Mouse (Mus musculus): Measurements from ENCODE around the gene Tesk1. TPM values are rescaled to one million over a fixed set of nuclear protein-coding genes. Genes with fewer than 3 reads are reported as not detected.

Gene Tesk1
- total and polyA plus RNA-seq, 2 experiments = 3.0 to 28.3 TPM

GRCm38 (mm10) chr4:43476604-43477003, 34.9 kb downstream of the Tesk1 start:
- no peak for DNase-seq (ENCODE audit: extremely low read depth, low read depth, low spot score)
- H3K36me3 ChIP-seq (ENCODE audit: control insufficient read depth, insufficient read depth, low read length) = no peaks in the 10 kb centered on the region
- 92% methylated on average over 6 of the region's 6 CpGs for WGBS
- H3K4me1 ChIP-seq (ENCODE audit: control insufficient read depth, insufficient read depth, low read length) = peaks cover 3% of the 10 kb centered on the region; the same call in 1 of the 2 replicates
- H3K27ac ChIP-seq (replicated peaks; ENCODE audit: insufficient read depth, low read depth, low read length) = no peak overlapping the region
- TF ChIP-seq POLR2A (IDR thresholded peaks at IDR 0.05; ENCODE audit: extremely low read depth, insufficient read depth, low read length) (no peak), CTCF (IDR thresholded peaks at IDR 0.05; ENCODE audit: low read depth, low read length) (peak; percentile 26; the same call in 1 of the 2 replicates)
- H3K79me2 ChIP-seq (ENCODE audit: control insufficient read depth, insufficient read depth, low read length) = no peaks in the 10 kb centered on the region
- no peak overlapping the region for H3K9ac ChIP-seq (ENCODE audit: low read depth, low read length)
- no peak overlapping the region for H3K4me3 ChIP-seq (ENCODE audit: insufficient read depth, low read depth, low read length)
- H3K27me3 ChIP-seq (ENCODE audit: control insufficient read depth, insufficient read depth, low read length) = no peaks in the 10 kb centered on the region

GRCm38 (mm10) chr4:43477857-43478533, 36.3 kb downstream of the Tesk1 start:
- Histone ChIP-seq H3K4me3 (ENCODE audit: insufficient read depth, low read depth, low read length) (peak overlapping the region; percentile 37), H3K27ac (replicated peaks; ENCODE audit: insufficient read depth, low read depth, low read length) (0 out of 2 replicates have a peak overlapping the region, but pooled peaks have one; percentile 2), H3K4me1 (ENCODE audit: control insufficient read depth, insufficient read depth, low read length) (peaks cover 3% of the 10 kb centered on the region; the same call in 1 of the 2 replicates), H3K36me3 (ENCODE audit: control insufficient read depth, insufficient read depth, low read length) (no peaks in the 10 kb centered on the region), H3K9ac (ENCODE audit: low read depth, low read length) (peak overlapping the region; percentile 35), H3K79me2 (ENCODE audit: control insufficient read depth, insufficient read depth, low read length) (no peaks in the 10 kb centered on the region), H3K27me3 (ENCODE audit: control insufficient read depth, insufficient read depth, low read length) (no peaks in the 10 kb centered on the region)
- 14% methylated on average over 11 of the region's 11 CpGs for WGBS
- TF ChIP-seq POLR2A (IDR thresholded peaks at IDR 0.05; ENCODE audit: extremely low read depth, insufficient read depth, low read length) = no peak
- peak; percentile 69 for TF ChIP-seq CTCF (IDR thresholded peaks at IDR 0.05; ENCODE audit: low read depth, low read length)
- DNase-seq (ENCODE audit: extremely low read depth, low read depth, low spot score) = peak; percentile 79

GRCm38 (mm10) chr4:43478534-43478858, 36.8 kb downstream of the Tesk1 start:
- Histone ChIP-seq H3K36me3 (ENCODE audit: control insufficient read depth, insufficient read depth, low read length) (no peaks in the 10 kb centered on the region), H3K4me3 (ENCODE audit: insufficient read depth, low read depth, low read length) (peak overlapping the region; percentile 37), H3K27ac (replicated peaks; ENCODE audit: insufficient read depth, low read depth, low read length) (0 out of 2 replicates have a peak overlapping the region, but pooled peaks have one; percentile 2), H3K27me3 (ENCODE audit: control insufficient read depth, insufficient read depth, low read length) (no peaks in the 10 kb centered on the region), H3K4me1 (ENCODE audit: control insufficient read depth, insufficient read depth, low read length) (peaks cover 3% of the 10 kb centered on the region; the same call in 1 of the 2 replicates), H3K79me2 (ENCODE audit: control insufficient read depth, insufficient read depth, low read length) (no peaks in the 10 kb centered on the region), H3K9ac (ENCODE audit: low read depth, low read length) (peak overlapping the region; percentile 35)
- no peak for DNase-seq (ENCODE audit: extremely low read depth, low read depth, low spot score)
- no peak for TF ChIP-seq CTCF (IDR thresholded peaks at IDR 0.05; ENCODE audit: low read depth, low read length)
- no peak for TF ChIP-seq POLR2A (IDR thresholded peaks at IDR 0.05; ENCODE audit: extremely low read depth, insufficient read depth, low read length)
- whole genome bisulfite sequencing = 37% methylated on average over 8 of the region's 8 CpGs

GRCm38 (mm10) chr4:43478906-43479832, 37.4 kb downstream of the Tesk1 start:
- Histone ChIP-seq H3K4me3 (ENCODE audit: insufficient read depth, low read depth, low read length) (no peak overlapping the region), H3K27ac (replicated peaks; ENCODE audit: insufficient read depth, low read depth, low read length) (no peak overlapping the region), H3K36me3 (ENCODE audit: control insufficient read depth, insufficient read depth, low read length) (no peaks in the 10 kb centered on the region), H3K9ac (ENCODE audit: low read depth, low read length) (no peak overlapping the region; the same call in 1 of the 2 replicates), H3K4me1 (ENCODE audit: control insufficient read depth, insufficient read depth, low read length) (peaks cover 3% of the 10 kb centered on the region; the same call in 1 of the 2 replicates), H3K79me2 (ENCODE audit: control insufficient read depth, insufficient read depth, low read length) (no peaks in the 10 kb centered on the region), H3K27me3 (ENCODE audit: control insufficient read depth, insufficient read depth, low read length) (no peaks in the 10 kb centered on the region)
- TF ChIP-seq POLR2A (IDR thresholded peaks at IDR 0.05; ENCODE audit: extremely low read depth, insufficient read depth, low read length) (no peak), CTCF (IDR thresholded peaks at IDR 0.05; ENCODE audit: low read depth, low read length) (peak; percentile 39)
- WGBS = 62% methylated on average over 24 of the region's 24 CpGs
- DNase-seq (ENCODE audit: extremely low read depth, low read depth, low spot score) = no peak

- Histone ChIP-seq H3K4me3 (ENCODE audit: insufficient read depth, low read depth, low read length) (no peak overlapping the region), H3K27me3 (ENCODE audit: control insufficient read depth, insufficient read depth, low read length) (no peaks in the 10 kb centered on the region), H3K4me1 (ENCODE audit: control insufficient read depth, insufficient read depth, low read length) (peaks cover 3% of the 10 kb centered on the region; the same call in 1 of the 2 replicates), H3K27ac (replicated peaks; ENCODE audit: insufficient read depth, low read depth, low read length) (no peak overlapping the region), H3K9ac (ENCODE audit: low read depth, low read length) (no peak overlapping the region), H3K79me2 (ENCODE audit: control insufficient read depth, insufficient read depth, low read length) (no peaks in the 10 kb centered on the region), H3K36me3 (ENCODE audit: control insufficient read depth, insufficient read depth, low read length) (no peaks in the 10 kb centered on the region)
- WGBS = 76% methylated on average over 5 of the region's 5 CpGs
- TF ChIP-seq CTCF (IDR thresholded peaks at IDR 0.05; ENCODE audit: low read depth, low read length) (no peak), POLR2A (IDR thresholded peaks at IDR 0.05; ENCODE audit: extremely low read depth, insufficient read depth, low read length) (no peak)
- DNase-seq (ENCODE audit: extremely low read depth, low read depth, low spot score) = no peak
These were observed 39.2 kb downstream of the Tesk1 start for GRCm38 (mm10) chr4:43480985-43481384.

Measured in liver, adult 2 months (tissue).